Mouse (Mus musculus): ENCODE measurements at regions not wholly inside any gene's neighbourhood (a gene's known extent, or its start where the extent isn't known, plus 50 kb on each side); places are given as distances from the start of the nearest gene placed in this dataset.
A peak's percentile ranks its signal among the peaks of the same experiment; 100 is the strongest.
"Not testable (repeated sequence)": the region's sequence is repeated elsewhere in the genome, so short reads cannot be mapped to it uniquely, and the experiment has no call there.

GRCm38 (mm10) chr10:37873925-37874324, 735.2 kb upstream of the Marcks start:
- DNase-seq (ENCODE audit: low read depth) = no peak

GRCm38 (mm10) chr10:37861001-37861400, 722.3 kb upstream of the Marcks start:
- no peak for DNase-seq (ENCODE audit: low read depth)

DNA sequence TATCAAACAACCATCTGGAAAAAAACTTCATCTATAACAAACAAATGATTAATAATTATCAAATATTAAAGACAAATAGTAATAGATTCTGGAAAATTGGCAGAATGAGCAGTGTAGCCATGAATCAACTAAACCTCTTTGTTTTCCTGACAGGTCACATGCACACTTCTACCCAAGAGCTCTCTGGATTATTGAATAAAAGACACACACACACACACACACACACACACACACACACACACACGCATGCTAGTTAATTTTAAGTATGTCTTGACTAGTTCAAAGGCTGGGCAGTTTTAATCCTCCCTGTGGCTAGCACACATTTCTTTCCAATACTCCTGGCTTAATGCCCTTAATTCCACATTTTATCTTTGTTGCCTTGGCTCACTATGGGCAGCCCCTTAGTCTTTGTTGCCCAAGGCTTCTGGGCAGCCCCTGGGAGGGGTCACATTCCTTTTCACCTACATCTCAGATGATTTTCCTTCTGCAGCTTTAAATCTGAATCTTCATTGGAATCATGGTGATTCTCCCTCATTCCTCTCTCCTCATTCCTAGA, 710.6 kb upstream of the Marcks start:
- no peak for DNase-seq (ENCODE audit: low read depth)

GRCm38 (mm10) chr10:37842820-37843219, 704.1 kb upstream of the Marcks start:
- DNase-seq (ENCODE audit: low read depth) = no peak

GRCm38 (mm10) chr10:37841842-37842241, 703.1 kb upstream of the Marcks start:
- no peak for DNase-seq (ENCODE audit: low read depth)

- DNase-seq (ENCODE audit: low read depth) = no peak
Observed at GRCm38 (mm10) chr10:37837721-37838120, 699.0 kb upstream of the Marcks start.

- DNase-seq (ENCODE audit: low read depth) = no peak
Observed at GRCm38 (mm10) chr10:37813026-37813425, 674.3 kb upstream of the Marcks start.

- no peak for DNase-seq (ENCODE audit: low read depth)
Observed at GRCm38 (mm10) chr10:37812405-37812851, 673.7 kb upstream of the Marcks start.

DNA sequence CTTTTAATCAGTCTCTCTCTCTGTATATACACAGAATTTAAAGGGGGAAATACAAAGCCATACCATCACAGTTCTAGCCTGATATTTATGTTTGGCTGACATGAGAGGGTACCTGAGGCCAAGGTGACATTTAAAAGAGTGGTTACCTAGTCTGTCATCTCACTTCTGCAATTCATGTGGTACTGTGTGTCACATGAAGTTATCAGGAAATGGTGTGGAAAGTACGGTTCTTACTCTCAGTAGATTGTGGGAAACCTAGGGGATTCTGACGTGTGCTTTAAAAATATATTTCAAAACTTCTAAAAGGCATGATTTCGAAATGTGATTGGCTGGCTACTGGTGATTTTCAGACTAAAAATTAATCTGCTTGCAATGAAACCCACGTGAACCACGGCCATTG, 673.1 kb upstream of the Marcks start:
- no peak for DNase-seq (ENCODE audit: low read depth)

GRCm38 (mm10) chr10:37803225-37803805, 664.6 kb upstream of the Marcks start:
- DNase-seq (ENCODE audit: low read depth) = no peak

- DNase-seq (ENCODE audit: low read depth) = no peak
Observed at GRCm38 (mm10) chr10:37799397-37799796, 660.7 kb upstream of the Marcks start.

GRCm38 (mm10) chr10:37798285-37798684, 659.6 kb upstream of the Marcks start:
- no peak for DNase-seq (ENCODE audit: low read depth)

- no peak for DNase-seq (ENCODE audit: low read depth)
Observed at GRCm38 (mm10) chr10:37797701-37798100, 659.0 kb upstream of the Marcks start.

DNA sequence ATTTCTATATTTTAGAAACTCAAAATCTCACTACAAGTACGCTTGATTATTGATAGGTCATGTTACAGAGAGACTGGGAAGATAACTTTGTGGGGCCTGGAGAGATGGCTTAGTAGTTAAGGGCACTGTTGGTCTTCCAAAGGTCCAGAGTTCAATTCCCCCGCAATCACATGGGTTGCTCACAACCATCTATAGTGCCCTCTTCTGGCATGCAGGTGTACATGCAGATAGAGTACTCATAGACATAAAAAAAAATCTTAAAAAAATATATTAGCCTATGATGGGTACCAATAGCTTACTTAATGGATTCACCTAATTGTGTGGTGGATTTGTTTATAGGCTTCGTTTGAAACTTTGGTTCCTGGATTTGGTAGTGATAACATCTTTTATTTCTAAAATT, 654.2 kb upstream of the Marcks start:
- peak; percentile 1 for DNase-seq (ENCODE audit: low read depth)

DNA sequence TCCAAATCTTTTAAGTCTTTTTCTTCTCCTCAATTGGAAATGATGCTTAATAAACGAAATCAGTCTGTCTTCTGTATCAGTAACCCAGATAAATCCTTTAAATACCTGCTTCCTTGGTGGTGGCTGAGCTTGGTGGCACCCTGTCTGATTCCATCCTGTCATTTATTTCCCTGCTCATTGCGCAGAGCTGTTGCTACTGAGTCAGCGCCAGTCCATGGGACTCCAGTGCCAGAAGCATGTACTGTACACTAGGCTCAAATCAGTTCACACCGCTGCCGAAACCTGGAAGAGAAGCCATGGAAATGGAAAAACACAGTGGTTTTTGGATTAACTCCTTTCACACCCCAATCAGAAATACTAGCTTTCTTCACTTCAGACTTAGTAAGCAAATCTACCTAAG, 649.3 kb upstream of the Marcks start:
- DNase-seq (ENCODE audit: low read depth) = no peak

- DNase-seq (ENCODE audit: low read depth) = no peak
Observed at GRCm38 (mm10) chr10:37779383-37780302, 640.9 kb upstream of the Marcks start.

GRCm38 (mm10) chr10:37760542-37761367, 622.0 kb upstream of the Marcks start:
- no peak for DNase-seq (ENCODE audit: low read depth)

GRCm38 (mm10) chr10:37741581-37741980, 602.9 kb upstream of the Marcks start:
- DNase-seq (ENCODE audit: low read depth) = no peak

DNA sequence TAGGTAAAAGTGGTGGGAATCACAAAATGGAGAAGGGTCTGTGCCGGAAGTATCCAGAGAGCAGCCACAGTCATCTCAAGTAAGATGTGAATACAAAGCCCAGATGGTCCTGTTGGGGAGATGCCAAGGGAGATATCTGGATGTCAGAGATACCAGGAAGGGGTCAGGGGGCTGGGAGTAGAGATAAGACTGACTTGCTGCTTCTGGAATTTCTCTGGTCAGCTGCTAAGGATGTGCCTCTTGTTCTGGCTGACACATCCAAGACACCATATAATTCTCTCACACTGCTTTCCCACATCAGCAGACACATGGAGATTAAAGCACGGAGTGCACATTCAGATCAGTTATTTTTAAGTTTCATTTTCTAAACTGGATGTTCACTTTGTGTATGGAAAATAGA, 600.3 kb upstream of the Marcks start:
- no peak for DNase-seq (ENCODE audit: low read depth)

GRCm38 (mm10) chr10:37725609-37726008, 586.9 kb upstream of the Marcks start:
- no peak for DNase-seq (ENCODE audit: low read depth)

DNA sequence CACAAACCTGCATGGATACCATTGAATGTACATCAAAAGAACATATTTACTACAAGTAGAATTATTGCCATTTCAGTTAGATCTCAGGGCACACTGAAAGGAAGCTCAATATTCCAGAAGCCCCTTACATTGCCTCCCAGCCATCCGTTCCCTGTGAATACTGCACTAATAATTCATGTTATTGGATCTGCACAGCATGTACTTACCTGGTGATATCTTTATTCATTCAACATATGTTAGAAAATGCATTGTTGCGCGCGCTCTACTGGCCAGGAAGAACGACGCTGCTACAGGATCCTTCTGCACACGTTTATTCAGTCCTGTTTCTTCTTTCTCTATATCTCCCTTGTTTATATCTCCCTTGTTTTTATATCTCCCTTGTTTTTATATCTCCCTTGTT, 586.3 kb upstream of the Marcks start:
- not testable (repeated sequence) for DNase-seq (ENCODE audit: low read depth)

DNA sequence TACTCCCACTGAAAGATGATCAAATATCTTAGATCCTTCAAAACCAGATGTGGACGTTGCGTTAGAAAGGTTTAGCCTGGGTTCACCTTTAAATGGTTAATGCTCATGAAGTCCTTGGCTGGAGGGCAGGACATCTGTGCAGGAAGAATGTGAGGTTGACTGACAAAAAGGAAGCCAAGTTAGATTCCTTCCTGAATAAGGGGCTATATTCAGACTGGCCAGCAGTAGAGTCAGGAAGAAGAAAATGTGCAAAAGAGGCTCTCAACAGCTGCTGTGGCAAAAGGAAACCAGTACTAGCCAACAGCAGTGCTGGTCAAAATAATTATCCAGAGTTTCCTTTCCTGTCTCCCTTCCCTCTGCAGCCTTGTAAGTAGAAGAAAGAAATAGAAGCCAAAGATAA, 582.0 kb upstream of the Marcks start:
- DNase-seq (ENCODE audit: low read depth) = no peak
